Mouse (Mus musculus) v-Abl transformed pro-B cells (cell line): ENCODE data around the gene Srgap1.

ENCODE experiments used
- in situ Hi-C, 2 experiments: fragments of 400-800 bp; cut with MboI; formaldehyde crosslinking; loops; one replicate each; pipeline ENCODE4 v1.15.1; 2025; ENCODE audit not compliant: unreplicated experiment in 2 of 2

Srgap1 gene

GRCm38 (mm10) chr10:121837166-121837898 is 209.8 kb downstream of the Srgap1 start:
- in situ Hi-C loops: no loop called here

- in situ Hi-C loops: no loop called here
These were observed 210.5 kb downstream of the Srgap1 start for GRCm38 (mm10) chr10:121836507-121837165.

GRCm38 (mm10) chr10:121833443-121833842 is 213.7 kb downstream of the Srgap1 start:
- in situ Hi-C loops: no loop called here

GRCm38 (mm10) chr10:121830335-121831307 is 216.5 kb downstream of the Srgap1 start:
- in situ Hi-C loops: no loop called here

- in situ Hi-C loops: no loop called here
These were observed 217.3 kb downstream of the Srgap1 start for GRCm38 (mm10) chr10:121829800-121830303.

GRCm38 (mm10) chr10:121829034-121829433 is 218.1 kb downstream of the Srgap1 start:
- in situ Hi-C loops: no loop called here

- in situ Hi-C loops: no loop called here
These were observed 224.4 kb downstream of the Srgap1 start for GRCm38 (mm10) chr10:121822674-121823073.

GRCm38 (mm10) chr10:121820846-121821245 is 226.3 kb downstream of the Srgap1 start:
- in situ Hi-C loops: no loop called here

GRCm38 (mm10) chr10:121817983-121818382 is 229.1 kb downstream of the Srgap1 start:
- in situ Hi-C loops: no loop called here

GRCm38 (mm10) chr10:121807771-121808170 is 239.3 kb downstream of the Srgap1 start:
- in situ Hi-C loops: no loop called here

GRCm38 (mm10) chr10:121806806-121807205 is 240.3 kb downstream of the Srgap1 start:
- in situ Hi-C loops: no loop called here

- in situ Hi-C loops: no loop called here
These were observed 241.2 kb downstream of the Srgap1 start for GRCm38 (mm10) chr10:121805933-121806341.

- in situ Hi-C loops: no loop called here
These were observed 242.6 kb downstream of the Srgap1 start for GRCm38 (mm10) chr10:121804551-121804950.

GRCm38 (mm10) chr10:121800041-121800440 is 247.1 kb downstream of the Srgap1 start:
- in situ Hi-C loops: no loop called here

- in situ Hi-C loops: no loop called here
These were observed 250.9 kb downstream of the Srgap1 start for GRCm38 (mm10) chr10:121796027-121796802.

- in situ Hi-C loops: no loop called here
These were observed 252.6 kb downstream of the Srgap1 start for GRCm38 (mm10) chr10:121794486-121794885.

- in situ Hi-C loops: no loop called here
These were observed 254.5 kb downstream of the Srgap1 start for GRCm38 (mm10) chr10:121792661-121793060.

- in situ Hi-C loops: no loop called here
These were observed 257.0 kb downstream of the Srgap1 start for GRCm38 (mm10) chr10:121790078-121790477.

GRCm38 (mm10) chr10:121788536-121788935 is 258.6 kb downstream of the Srgap1 start:
- in situ Hi-C loops: no loop called here

GRCm38 (mm10) chr10:121781159-121781558 is 266.0 kb downstream of the Srgap1 start:
- in situ Hi-C loops: no loop called here
